Mouse (Mus musculus): Measurements from ENCODE around the gene Tmc3. TPM values are rescaled to one million over a fixed set of nuclear protein-coding genes. Genes with fewer than 3 reads are reported as not detected.

The Tmc3 gene
- polyA plus RNA-seq, 1 experiment from 2014 or later: 0.23 TPM

- WGBS: 10% methylated on average over 3 of the region's 3 CpGs
- no peak overlapping the region for H3K4me3 ChIP-seq (replicated peaks; ENCODE audit: low read length)
- ATAC-seq: peak; percentile 52; the same call in 1 of the 2 replicates
- no peaks in the 10 kb centered on the region for H3K9me3 ChIP-seq (ENCODE audit: control insufficient read depth, low read length)
- no peak overlapping the region for H3K9ac ChIP-seq (replicated peaks; ENCODE audit: low read depth, low read length)
- no peak overlapping the region for H3K4me2 ChIP-seq (ENCODE audit: low read length)
- H3K27ac ChIP-seq (ENCODE audit: low read length): no peak overlapping the region
- H3K27me3 ChIP-seq (replicated peaks; ENCODE audit: control insufficient read depth, insufficient read depth, low read length): no peaks in the 10 kb centered on the region
- H3K36me3 ChIP-seq (ENCODE audit: control insufficient read depth, insufficient read depth): no peaks in the 10 kb centered on the region
- H3K4me1 ChIP-seq (replicated peaks; ENCODE audit: control insufficient read depth, insufficient read depth, low read length): no peaks in the 10 kb centered on the region
Observed at GRCm38 (mm10) chr7:83561849-83562248, 22.9 kb upstream of the Tmc3 start.

- Histone ChIP-seq H3K4me3 (replicated peaks; ENCODE audit: low read length) (no peak overlapping the region), H3K4me1 (replicated peaks; ENCODE audit: control insufficient read depth, insufficient read depth, low read length) (no peaks in the 10 kb centered on the region), H3K9me3 (ENCODE audit: control insufficient read depth, low read length) (no peaks in the 10 kb centered on the region), H3K4me2 (ENCODE audit: low read length) (no peak overlapping the region), H3K27ac (ENCODE audit: low read length) (no peak overlapping the region), H3K9ac (replicated peaks; ENCODE audit: low read depth, low read length) (no peak overlapping the region), H3K27me3 (replicated peaks; ENCODE audit: control insufficient read depth, insufficient read depth, low read length) (no peaks in the 10 kb centered on the region), H3K36me3 (ENCODE audit: control insufficient read depth, insufficient read depth) (no peaks in the 10 kb centered on the region)
- ATAC-seq: no peak
- WGBS: 80% methylated on average over 12 of the region's 12 CpGs
Observed at GRCm38 (mm10) chr7:83564635-83565291, 20.0 kb upstream of the Tmc3 start.

- 14% methylated on average over 7 of the region's 7 CpGs for WGBS
Observed at GRCm38 (mm10) chr7:83565976-83566375, 18.8 kb upstream of the Tmc3 start.

GRCm38 (mm10) chr7:83567841-83568500, 16.8 kb upstream of the Tmc3 start:
- 52% methylated on average over 16 of the region's 16 CpGs for WGBS
- Histone ChIP-seq H3K4me2 (ENCODE audit: low read length) (no peak overlapping the region), H3K27ac (ENCODE audit: low read length) (no peak overlapping the region), H3K27me3 (replicated peaks; ENCODE audit: control insufficient read depth, insufficient read depth, low read length) (no peaks in the 10 kb centered on the region), H3K36me3 (ENCODE audit: control insufficient read depth, insufficient read depth) (no peaks in the 10 kb centered on the region), H3K9me3 (ENCODE audit: control insufficient read depth, low read length) (no peaks in the 10 kb centered on the region), H3K4me3 (replicated peaks; ENCODE audit: low read length) (no peak overlapping the region), H3K4me1 (replicated peaks; ENCODE audit: control insufficient read depth, insufficient read depth, low read length) (no peaks in the 10 kb centered on the region), H3K9ac (replicated peaks; ENCODE audit: low read depth, low read length) (no peak overlapping the region)
- ATAC-seq: peak; percentile 59

More at GRCm38 (mm10) chr7:83565976-83566375, 18.8 kb upstream of the Tmc3 start:
- Histone ChIP-seq H3K9me3 (ENCODE audit: control insufficient read depth, low read length) (no peaks in the 10 kb centered on the region), H3K9ac (replicated peaks; ENCODE audit: low read depth, low read length) (no peak overlapping the region), H3K36me3 (ENCODE audit: control insufficient read depth, insufficient read depth) (no peaks in the 10 kb centered on the region), H3K4me2 (ENCODE audit: low read length) (no peak overlapping the region), H3K4me3 (replicated peaks; ENCODE audit: low read length) (no peak overlapping the region), H3K27ac (ENCODE audit: low read length) (no peak overlapping the region), H3K4me1 (replicated peaks; ENCODE audit: control insufficient read depth, insufficient read depth, low read length) (no peaks in the 10 kb centered on the region), H3K27me3 (replicated peaks; ENCODE audit: control insufficient read depth, insufficient read depth, low read length) (no peaks in the 10 kb centered on the region)
- no peak for ATAC-seq

GRCm38 (mm10) chr7:83568815-83569214, 15.9 kb upstream of the Tmc3 start:
- WGBS: 90% methylated on average over 2 of the region's 2 CpGs
- no peaks in the 10 kb centered on the region for H3K27me3 ChIP-seq (replicated peaks; ENCODE audit: control insufficient read depth, insufficient read depth, low read length)
- ATAC-seq: no peak

GRCm38 (mm10) chr7:83569436-83569835, 15.3 kb upstream of the Tmc3 start:
- ATAC-seq: no peak
- WGBS: 92% methylated on average over 2 of the region's 2 CpGs
- H3K9ac ChIP-seq (replicated peaks; ENCODE audit: low read depth, low read length): no peak overlapping the region
- no peak overlapping the region for H3K4me3 ChIP-seq (replicated peaks; ENCODE audit: low read length)
- no peaks in the 10 kb centered on the region for H3K27me3 ChIP-seq (replicated peaks; ENCODE audit: control insufficient read depth, insufficient read depth, low read length)
- no peaks in the 10 kb centered on the region for H3K36me3 ChIP-seq (ENCODE audit: control insufficient read depth, insufficient read depth)
- no peaks in the 10 kb centered on the region for H3K4me1 ChIP-seq (replicated peaks; ENCODE audit: control insufficient read depth, insufficient read depth, low read length)
- no peak overlapping the region for H3K27ac ChIP-seq (ENCODE audit: low read length)
- no peak overlapping the region for H3K4me2 ChIP-seq (ENCODE audit: low read length)
- no peaks in the 10 kb centered on the region for H3K9me3 ChIP-seq (ENCODE audit: control insufficient read depth, low read length)

More at GRCm38 (mm10) chr7:83568815-83569214, 15.9 kb upstream of the Tmc3 start:
- no peak overlapping the region for H3K4me3 ChIP-seq (replicated peaks; ENCODE audit: low read length)
- H3K27ac ChIP-seq (ENCODE audit: low read length): no peak overlapping the region
- no peak overlapping the region for H3K9ac ChIP-seq (replicated peaks; ENCODE audit: low read depth, low read length)
- H3K36me3 ChIP-seq (ENCODE audit: control insufficient read depth, insufficient read depth): no peaks in the 10 kb centered on the region
- H3K9me3 ChIP-seq (ENCODE audit: control insufficient read depth, low read length): no peaks in the 10 kb centered on the region
- no peak overlapping the region for H3K4me2 ChIP-seq (ENCODE audit: low read length)
- no peaks in the 10 kb centered on the region for H3K4me1 ChIP-seq (replicated peaks; ENCODE audit: control insufficient read depth, insufficient read depth, low read length)

GRCm38 (mm10) chr7:83571077-83571476, 13.7 kb upstream of the Tmc3 start:
- Histone ChIP-seq H3K4me1 (replicated peaks; ENCODE audit: control insufficient read depth, insufficient read depth, low read length) (no peaks in the 10 kb centered on the region), H3K4me2 (ENCODE audit: low read length) (no peak overlapping the region), H3K27me3 (replicated peaks; ENCODE audit: control insufficient read depth, insufficient read depth, low read length) (no peaks in the 10 kb centered on the region), H3K27ac (ENCODE audit: low read length) (no peak overlapping the region), H3K9ac (replicated peaks; ENCODE audit: low read depth, low read length) (no peak overlapping the region), H3K36me3 (ENCODE audit: control insufficient read depth, insufficient read depth) (no peaks in the 10 kb centered on the region), H3K4me3 (replicated peaks; ENCODE audit: low read length) (no peak overlapping the region), H3K9me3 (ENCODE audit: control insufficient read depth, low read length) (no peaks in the 10 kb centered on the region)
- ATAC-seq: no peak
- 59% methylated on average over 4 of the region's 4 CpGs for WGBS

- Histone ChIP-seq H3K36me3 (ENCODE audit: control insufficient read depth, insufficient read depth) (no peaks in the 10 kb centered on the region), H3K9ac (replicated peaks; ENCODE audit: low read depth, low read length) (no peak overlapping the region), H3K4me2 (ENCODE audit: low read length) (no peak overlapping the region), H3K4me3 (replicated peaks; ENCODE audit: low read length) (no peak overlapping the region), H3K9me3 (ENCODE audit: control insufficient read depth, low read length) (no peaks in the 10 kb centered on the region), H3K27me3 (replicated peaks; ENCODE audit: control insufficient read depth, insufficient read depth, low read length) (no peaks in the 10 kb centered on the region), H3K4me1 (replicated peaks; ENCODE audit: control insufficient read depth, insufficient read depth, low read length) (no peaks in the 10 kb centered on the region), H3K27ac (ENCODE audit: low read length) (no peak overlapping the region)
- ATAC-seq: no peak
- WGBS: 64% methylated on average over 3 of the region's 3 CpGs
Observed at GRCm38 (mm10) chr7:83571901-83572300, 12.8 kb upstream of the Tmc3 start.

GRCm38 (mm10) chr7:83572451-83572850, 12.3 kb upstream of the Tmc3 start:
- H3K9me3 ChIP-seq (ENCODE audit: control insufficient read depth, low read length): no peaks in the 10 kb centered on the region
- H3K27me3 ChIP-seq (replicated peaks; ENCODE audit: control insufficient read depth, insufficient read depth, low read length): no peaks in the 10 kb centered on the region
- ATAC-seq: no peak
- H3K9ac ChIP-seq (replicated peaks; ENCODE audit: low read depth, low read length): no peak overlapping the region
- 79% methylated on average over 2 of the region's 2 CpGs for WGBS
- H3K4me3 ChIP-seq (replicated peaks; ENCODE audit: low read length): no peak overlapping the region
- H3K4me2 ChIP-seq (ENCODE audit: low read length): no peak overlapping the region
- no peak overlapping the region for H3K27ac ChIP-seq (ENCODE audit: low read length)
- H3K36me3 ChIP-seq (ENCODE audit: control insufficient read depth, insufficient read depth): no peaks in the 10 kb centered on the region
- H3K4me1 ChIP-seq (replicated peaks; ENCODE audit: control insufficient read depth, insufficient read depth, low read length): no peaks in the 10 kb centered on the region

Data from forebrain, embryonic 16.5 days (tissue).